In the genomic region with DNA sequence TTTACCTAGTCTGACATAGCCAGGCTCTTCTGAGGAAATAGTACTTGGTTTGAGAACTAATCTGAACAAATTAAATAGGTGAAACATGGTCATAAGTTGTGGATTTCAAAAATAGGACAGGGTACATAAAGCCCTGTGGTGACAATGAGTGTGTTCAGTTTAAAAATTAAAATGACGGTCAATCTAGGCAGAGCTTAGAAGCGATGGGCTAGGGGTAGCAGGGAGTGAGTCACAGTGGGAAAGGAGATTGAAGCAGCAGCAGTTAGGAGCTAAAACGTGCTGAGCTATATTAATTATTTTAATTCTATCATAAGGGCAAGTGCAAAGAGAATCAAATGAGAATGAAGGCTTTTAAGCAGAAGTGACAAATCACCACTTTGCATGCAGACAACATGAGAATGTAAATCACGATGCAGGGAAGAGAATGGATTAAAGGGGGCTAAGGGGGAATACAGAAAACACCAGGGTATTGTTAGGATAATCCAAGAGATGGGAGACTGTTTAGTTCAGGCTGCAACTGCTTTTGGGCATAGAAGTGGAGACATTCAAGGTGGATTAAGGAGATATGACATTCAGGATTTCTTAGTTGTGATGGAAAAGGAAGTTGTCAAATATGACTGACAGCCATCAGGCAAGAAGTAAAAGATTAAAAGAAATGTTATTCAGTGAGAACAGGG, we compare ENCODE assay signal across 17 mouse cellular contexts.
"Had no signal": no experiment of that assay in that cellular context is flagged by ENCODE, and none has a peak within 500 bp of the region (broad histone marks: within the 10 kb centered on the region; RNA-seq: fewer than 3 reads in every experiment).

No protein-coding gene starts in this region.

- H3K36me3 ChIP-seq: liver, embryonic 13.5 days; liver, embryonic 15.5 days; lung, embryonic 15.5 days; neural tube, embryonic 12.5 days had no signal

- DNase-seq: liver, embryonic 13.5 days; liver, postnatal 0 days; lung, adult 2 months; lung, postnatal 14 days; lung, postnatal 36 days; right cerebral cortex, postnatal 14 days; spleen, adult 18-20 months; thymus, adult 18-20 months; thymus, postnatal 14 days; thymus, postnatal 36 days had no signal

- H3K4me1 ChIP-seq: liver, embryonic 13.5 days; liver, embryonic 15.5 days; lung, embryonic 15.5 days; megakaryocyte, embryonic 14.5 days; neural tube, embryonic 12.5 days had no signal

- H3K9ac ChIP-seq: liver, embryonic 13.5 days; liver, embryonic 15.5 days; liver, postnatal 0 days; lung, embryonic 15.5 days; neural tube, embryonic 12.5 days had no signal

- H3K4me2 ChIP-seq: liver, embryonic 11.5 days; liver, embryonic 13.5 days; liver, embryonic 15.5 days; lung, embryonic 15.5 days; neural tube, embryonic 12.5 days had no signal

- H3K4me3 ChIP-seq: liver, embryonic 13.5 days; liver, embryonic 15.5 days; lung, embryonic 15.5 days; megakaryocyte, embryonic 14.5 days; neural tube, embryonic 12.5 days had no signal

- H3K27me3 ChIP-seq: liver, embryonic 13.5 days; liver, embryonic 15.5 days; lung, embryonic 15.5 days; megakaryocyte, embryonic 14.5 days; neural tube, embryonic 12.5 days had no signal

- H3K27ac ChIP-seq: liver, embryonic 13.5 days; liver, embryonic 15.5 days; lung, embryonic 15.5 days; macrophage; neural tube, embryonic 12.5 days had no signal

- H3K9me3 ChIP-seq: liver, embryonic 13.5 days; liver, embryonic 15.5 days; lung, embryonic 15.5 days; megakaryocyte, embryonic 14.5 days; neural tube, embryonic 12.5 days had no signal

- ATAC-seq: liver, postnatal 0 days; lung, postnatal 0 days had no signal
